Mouse (Mus musculus) heart, postnatal 25 days (tissue): ENCODE measurements around the gene Sdr9c7. TPM values are rescaled to one million over a fixed set of nuclear protein-coding genes. Genes with fewer than 3 reads are reported as not detected.
"Not testable (repeated sequence)": the region's sequence is repeated elsewhere in the genome, so short reads cannot be mapped to it uniquely, and the experiment has no call there.

Experiments
- DNase-seq: peaks from one replicate; pipeline ENCODE4 v3.0.0; 2022; ENCODE audit warnings: low spot score
- intact Hi-C: fragments of 180-260 bp; cut with DNase I; formaldehyde crosslinking; loops from one replicate; pipeline ENCODE4 v1.15.1; 2025
- total RNA-seq, 2 experiments: library from RNA; stranded (reverse); gene quantifications; 2 replicates each; pipeline ENCODE4 v1.2.3; 2021

Sdr9c7 gene
- not detected for total RNA-seq

DNA sequence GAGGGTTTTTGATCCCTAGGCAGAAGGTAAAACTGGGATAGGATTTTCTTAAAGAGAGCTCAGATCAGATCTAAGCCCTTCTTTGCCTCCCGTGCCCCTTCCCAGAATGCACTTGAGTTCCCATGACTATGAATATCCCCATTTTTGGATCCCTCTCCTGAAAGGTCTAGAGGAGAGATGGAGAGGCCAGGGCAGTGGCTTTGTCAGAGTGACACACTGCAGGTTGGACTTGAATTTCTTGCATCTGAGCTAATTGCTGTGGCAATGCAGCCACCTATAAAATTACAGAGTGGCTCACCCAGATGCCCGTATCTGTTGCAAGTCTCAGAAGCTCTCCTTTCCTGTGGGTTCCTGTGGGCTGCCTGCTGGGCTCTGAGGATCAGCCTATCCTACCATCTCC, at the start of gene Sdr9c7:
Sdr9c7 (plus strand) TSS at position 301 of the 400 bp plus-strand sequence.
- intact Hi-C loops = no loop called here

DNA sequence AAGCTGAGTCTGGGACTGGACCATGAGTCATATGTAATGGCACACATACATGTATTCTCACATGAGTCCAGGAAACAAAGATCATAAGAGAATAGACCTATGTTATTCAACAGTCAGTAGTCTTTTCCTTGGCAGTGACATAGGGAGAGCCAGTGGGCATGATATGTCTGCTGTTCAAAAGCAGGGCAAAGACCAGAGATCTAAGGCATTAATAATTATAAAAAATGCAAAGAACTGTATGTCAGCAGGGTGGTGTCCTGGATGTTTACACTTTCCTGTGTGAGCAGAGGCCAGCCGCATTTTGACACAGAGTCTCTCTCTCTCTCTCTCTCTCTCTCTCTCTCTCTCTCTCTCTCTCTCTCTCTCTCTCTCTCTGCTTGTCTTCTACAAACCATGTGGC, 48.7 kb upstream of the Sdr9c7 start, which contains the start of gene Rdh19:
Rdh19 (plus strand) TSS at position 301 of the 400 bp plus-strand sequence.
- no peak for DNase-seq
- intact Hi-C loops = no loop called here

More for the DNA sequence above, at the start of gene Sdr9c7:
- no peak for DNase-seq

- no peak for DNase-seq
- intact Hi-C loops = no loop called here
Observed at GRCm38 (mm10) chr10:127856376-127856775, 41.9 kb upstream of the Sdr9c7 start.

DNA sequence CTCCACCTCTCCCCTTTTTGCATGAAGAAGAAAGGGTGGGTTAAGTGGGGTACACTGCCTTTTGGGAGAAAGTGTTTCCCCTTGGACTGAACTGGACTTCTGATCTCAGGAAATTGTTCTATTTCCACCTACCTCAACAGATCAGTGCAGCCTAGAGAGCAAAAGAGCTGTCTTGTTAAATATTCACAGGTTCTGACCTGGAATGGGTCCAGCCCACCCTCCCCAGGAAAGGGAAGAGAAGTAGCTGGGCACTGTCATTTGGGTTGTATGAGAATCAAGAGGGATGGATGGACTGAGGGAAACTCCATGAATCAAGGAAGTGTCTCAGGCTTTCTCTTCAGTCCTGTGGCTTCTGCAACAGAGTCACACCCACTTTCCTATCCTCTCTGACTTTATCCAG, 33.4 kb upstream of the Sdr9c7 start:
- intact Hi-C loops = no loop called here
- DNase-seq = no peak

GRCm38 (mm10) chr10:127866232-127866631, 32.1 kb upstream of the Sdr9c7 start, which contains the start of gene Rdh16f2:
Gene Rdh16f2 (plus strand): TSS chr10:127866474.
- intact Hi-C loops = no loop called here
- DNase-seq = no peak

- DNase-seq = no peak
- intact Hi-C loops = no loop called here
Observed at GRCm38 (mm10) chr10:127872484-127872883, 25.8 kb upstream of the Sdr9c7 start.

DNA sequence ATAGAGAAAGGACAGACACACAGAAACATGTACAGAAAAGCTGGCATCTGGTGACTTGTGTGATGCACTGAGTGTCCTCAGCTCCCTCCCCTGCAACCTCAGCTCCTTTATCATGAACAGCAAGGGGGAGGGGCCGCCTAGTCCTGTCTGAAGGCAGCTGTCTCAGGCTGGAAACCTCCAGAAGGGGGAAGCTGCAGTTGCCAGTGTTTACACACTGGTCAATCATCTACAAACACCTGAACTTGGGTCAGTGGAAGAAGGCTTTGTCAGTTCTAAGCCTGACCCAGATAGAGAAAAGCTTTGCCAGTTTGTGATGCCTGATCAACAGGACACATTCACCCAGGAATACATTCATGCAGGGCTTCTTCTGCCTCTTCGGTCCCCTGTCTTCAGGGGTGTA, 20.6 kb upstream of the Sdr9c7 start:
- DNase-seq = no peak
- intact Hi-C loops = no loop called here

- DNase-seq = no peak
- intact Hi-C loops = no loop called here
Observed at GRCm38 (mm10) chr10:127878262-127879057, 19.9 kb upstream of the Sdr9c7 start.

GRCm38 (mm10) chr10:127879155-127879688, 19.1 kb upstream of the Sdr9c7 start:
- DNase-seq = no peak
- intact Hi-C loops = no loop called here

DNA sequence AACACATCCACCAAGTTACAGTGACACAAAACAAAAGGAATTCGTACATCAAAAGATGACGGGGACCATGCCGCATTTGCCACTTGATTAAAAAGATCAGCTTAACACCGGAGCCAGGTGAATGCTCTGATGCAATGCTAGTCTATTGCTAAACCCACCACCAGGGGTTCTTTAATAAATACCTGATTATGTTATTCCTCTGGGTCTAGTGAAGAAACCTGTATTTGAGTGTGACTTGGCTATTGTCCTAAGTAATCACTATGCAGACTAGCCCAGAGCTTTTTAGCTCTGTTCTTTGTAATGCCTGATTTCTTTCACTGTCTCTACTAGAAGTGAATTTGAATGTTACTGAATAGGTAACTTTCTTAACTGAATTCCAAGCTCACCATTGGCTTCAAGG, 17.3 kb upstream of the Sdr9c7 start:
- DNase-seq = no peak

GRCm38 (mm10) chr10:127886551-127886950, 11.8 kb upstream of the Sdr9c7 start:
- DNase-seq = no peak
- intact Hi-C loops = no loop called here

More for the DNA sequence above, 17.3 kb upstream of the Sdr9c7 start:
- intact Hi-C loops = no loop called here

DNA sequence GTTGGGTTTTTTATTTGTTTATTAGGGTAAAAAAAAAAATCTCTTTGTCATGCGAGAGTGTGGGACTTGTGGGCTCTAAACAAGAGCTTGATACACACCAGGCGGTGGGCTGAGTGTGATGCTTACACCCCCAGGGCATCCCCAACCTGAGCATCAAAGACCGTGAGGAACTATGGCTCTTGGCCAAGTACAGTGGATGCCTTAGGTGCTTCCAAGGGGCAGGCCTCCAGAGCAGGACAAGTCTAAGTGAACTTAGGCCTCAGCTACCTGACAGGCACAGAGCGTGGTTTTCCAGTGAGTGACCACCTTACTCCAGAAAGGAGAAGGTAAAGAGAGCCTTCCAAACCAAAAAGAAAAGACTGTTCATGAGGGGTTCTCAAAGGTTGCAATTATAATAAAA, 11.3 kb upstream of the Sdr9c7 start:
- no peak for DNase-seq
- intact Hi-C loops = no loop called here

DNA sequence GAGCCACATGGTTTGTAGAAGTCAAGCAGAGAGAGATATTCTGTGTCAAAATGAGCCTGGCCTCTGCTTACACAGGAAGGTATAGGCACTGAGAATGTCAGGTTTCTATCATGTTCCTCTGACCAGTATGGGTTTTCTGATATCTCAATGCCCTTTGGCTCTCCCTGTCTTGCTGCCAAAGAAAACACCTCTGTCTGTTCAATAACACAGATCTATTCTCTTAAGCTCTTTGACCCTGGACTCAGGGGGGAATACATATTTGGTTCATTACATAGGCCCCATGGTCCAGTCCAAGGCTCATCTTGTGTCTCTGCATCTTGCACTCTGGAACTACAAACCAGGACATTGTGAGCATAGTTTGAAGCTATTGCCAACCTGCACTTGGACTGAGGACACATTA, 9.7 kb upstream of the Sdr9c7 start, which contains the start of gene Rdh7:
Rdh7 (minus strand) TSS at position 213 of the 400 bp plus-strand sequence.
- no peak for DNase-seq
- intact Hi-C loops = no loop called here

- intact Hi-C loops = no loop called here
- no peak for DNase-seq
Observed at GRCm38 (mm10) chr10:127891481-127891880, 6.8 kb upstream of the Sdr9c7 start.

DNA sequence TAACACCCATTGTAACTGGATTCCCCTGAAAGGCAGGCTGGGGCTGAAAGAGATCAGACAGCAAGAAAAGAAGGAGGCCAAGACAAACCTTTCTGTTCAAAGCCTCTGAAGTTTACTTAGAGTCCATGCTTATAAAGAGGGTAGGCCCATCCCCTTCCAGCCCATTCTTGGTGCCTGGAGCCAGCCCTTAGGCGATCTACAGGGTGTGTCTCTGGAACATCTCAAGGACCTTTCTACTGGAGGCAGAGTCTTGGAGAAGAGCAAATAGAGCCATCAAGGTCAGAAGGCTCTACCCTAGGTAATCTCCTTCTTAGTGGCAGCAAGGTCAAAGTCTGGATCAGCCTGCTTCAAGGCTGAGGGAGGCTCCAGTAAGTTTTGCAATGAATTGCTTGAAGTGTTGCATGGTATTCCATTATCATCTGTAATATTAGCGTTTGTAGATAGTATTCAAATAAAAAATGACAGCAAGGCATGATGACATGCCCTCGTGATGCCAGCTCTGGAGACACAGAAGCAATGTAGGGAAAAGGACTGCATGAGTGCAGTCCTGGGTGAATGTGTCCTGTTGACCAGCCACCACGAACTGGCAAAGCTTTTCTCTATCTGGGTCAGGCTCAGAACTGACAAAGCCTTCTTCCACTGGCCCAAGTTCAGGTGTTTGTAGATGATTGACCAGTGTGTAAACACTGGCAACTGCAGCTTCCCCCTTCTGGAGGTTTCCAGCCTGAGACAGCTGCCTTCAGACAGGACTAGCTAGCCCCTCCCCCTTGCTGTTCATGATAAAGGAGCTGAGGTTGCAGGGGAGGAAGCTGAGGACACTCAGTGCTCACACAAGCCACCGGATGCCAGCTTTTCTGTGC, 4.9 kb upstream of the Sdr9c7 start:
- DNase-seq, intact Hi-C loops: not testable (repeated sequence)

DNA sequence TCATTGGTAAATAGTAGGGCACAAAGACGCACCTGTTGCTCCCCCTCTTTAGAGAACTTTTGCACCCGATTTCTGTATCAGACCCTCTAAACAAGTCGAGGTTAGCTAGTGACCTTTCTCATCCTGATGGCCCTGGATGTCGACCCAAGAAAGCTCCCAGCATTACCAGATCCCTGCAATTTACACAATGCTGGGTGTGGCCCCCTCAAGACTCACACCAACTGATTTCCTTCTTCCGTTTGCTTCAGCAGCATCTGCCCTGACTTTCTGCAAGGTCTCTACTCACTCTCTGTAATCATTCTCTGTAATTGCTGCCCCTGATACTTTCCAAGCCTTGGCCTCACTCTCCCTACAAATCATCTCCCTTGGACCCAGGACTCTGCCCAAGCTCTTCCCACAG, 1.6 kb upstream of the Sdr9c7 start:
- intact Hi-C loops = no loop called here
- no peak for DNase-seq

GRCm38 (mm10) chr10:127897506-127897905, 812 bp upstream of the Sdr9c7 start:
- intact Hi-C loops = no loop called here
- DNase-seq = no peak

DNA sequence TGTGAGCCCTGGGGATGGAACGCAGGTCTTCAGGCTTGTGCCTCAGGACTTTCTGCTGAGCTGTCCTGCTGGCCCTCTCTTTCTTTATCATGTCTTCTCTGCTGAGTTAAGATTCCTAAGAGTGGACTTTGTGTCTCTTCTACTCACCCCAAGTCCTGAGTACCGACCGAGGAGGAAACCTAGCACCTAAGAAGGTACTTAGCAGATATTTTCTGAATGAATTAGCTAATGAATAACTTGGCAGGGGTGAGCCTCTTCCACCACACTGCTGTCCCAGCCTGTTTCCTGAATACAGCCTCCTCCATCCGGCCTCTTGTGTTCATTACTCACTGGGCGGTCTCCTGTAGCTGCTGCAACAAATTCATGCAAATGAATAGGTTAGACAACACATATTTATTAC, 1.5 kb downstream of the Sdr9c7 start:
- intact Hi-C loops = no loop called here

GRCm38 (mm10) chr10:127901751-127902150, 3.4 kb downstream of the Sdr9c7 start:
- no peak for DNase-seq
- intact Hi-C loops = no loop called here

More for the DNA sequence above, 1.5 kb downstream of the Sdr9c7 start:
- DNase-seq = no peak

- intact Hi-C loops = no loop called here
- no peak for DNase-seq
Observed at GRCm38 (mm10) chr10:127903116-127903515, 4.8 kb downstream of the Sdr9c7 start.
